Mouse (Mus musculus) left cerebral cortex, postnatal 25 days (tissue): ENCODE results near the gene Grid2. TPM values are rescaled to one million over a fixed set of nuclear protein-coding genes. Genes with fewer than 3 reads are reported as not detected.

ENCODE experiments used
- DNase-seq, 2 experiments: peaks; one replicate each; pipeline ENCODE4 v3.0.0; 2022; ENCODE audit warnings: low spot score in 2 of 2, mixed read lengths in 1 of 2
- intact Hi-C: fragments of 180-260 bp; cut with DNase I; formaldehyde crosslinking; loops from one replicate; pipeline ENCODE4 v1.15.1; 2025
- total RNA-seq, 2 experiments: library from RNA; stranded (reverse); gene quantifications; 2 replicates each; pipeline ENCODE4 v1.2.3; 2021

Gene Grid2
- total RNA-seq, 2 experiments from 2014 or later: 17.2 to 23.7 TPM

GRCm38 (mm10) chr6:64742915-64743489, 1487.3 kb downstream of the Grid2 start:
- DNase-seq: no peak
- intact Hi-C loops: no loop called here
